Mouse (Mus musculus): Measurements from ENCODE around the gene Dcun1d4. TPM values are rescaled to one million over a fixed set of nuclear protein-coding genes. Genes with fewer than 3 reads are reported as not detected.

Gene Dcun1d4
- total RNA-seq, 1 experiment, result 14.9 TPM

DNA sequence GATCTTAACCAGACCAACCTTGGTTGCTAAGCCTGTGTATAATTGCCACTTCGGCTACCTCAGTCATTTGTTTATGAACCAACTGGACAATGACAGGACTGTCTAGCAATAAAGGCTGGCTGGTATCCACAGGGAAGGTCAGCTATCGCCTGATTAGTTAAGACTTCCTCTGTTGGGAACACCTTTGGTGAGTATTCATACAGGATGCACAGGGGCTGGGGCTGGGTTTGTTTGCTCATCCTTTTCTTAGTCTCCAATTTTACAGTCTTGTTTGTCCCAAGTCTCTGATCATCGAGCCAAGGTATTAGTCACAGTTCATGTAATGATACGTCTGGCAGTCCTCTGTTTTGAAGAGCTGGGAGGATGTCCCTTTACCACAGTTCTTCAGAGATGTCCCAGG lies 86.1 kb downstream of the Dcun1d4 start:
- in situ Hi-C loops (cut with MboI; ENCODE audit: low sequenced_read_pairs in 2 of 2, unreplicated experiment in 2 of 2), result no loop called here
- H3K36me3 ChIP-seq (ENCODE audit: control insufficient read depth, insufficient read depth, low read length, poor library complexity, severe bottlenecking), result no peaks in the 10 kb centered on the region
- no peak for DNase-seq (ENCODE audit: low read depth, low spot score)
- no peak overlapping the region for H3K9ac ChIP-seq (ENCODE audit: insufficient read depth, low read depth, low read length, poor library complexity, severe bottlenecking)
- H3K27ac ChIP-seq (ENCODE audit: insufficient read depth, low read depth, low read length, poor library complexity, severe bottlenecking), result no peak overlapping the region
- no peaks in the 10 kb centered on the region; a peak in 1 of 4 replicates for H3K4me1 ChIP-seq (ENCODE audit: control insufficient read depth in 2 of 2, insufficient read depth in 2 of 2, low read length in 2 of 2, poor library complexity in 1 of 2)
- TF ChIP-seq ZNF384 (IDR thresholded peaks at IDR 0.05; ENCODE audit: low read depth, low read length) (no peak), MAFK (IDR thresholded peaks at IDR 0.05; ENCODE audit: insufficient read depth, low read depth, low read length) (no peak), HCFC1 (IDR thresholded peaks at IDR 0.05; ENCODE audit: borderline replicate concordance, insufficient read depth, low read length) (no peak), ZC3H11A (IDR thresholded peaks at IDR 0.05; ENCODE audit: borderline replicate concordance, low read depth, low read length) (no peak), CHD2 (IDR thresholded peaks at IDR 0.05; ENCODE audit: low read depth, low read length) (no peak)
- no peaks in the 10 kb centered on the region for H3K9me3 ChIP-seq (ENCODE audit: control insufficient read depth, insufficient read depth, low read depth, low read length)
- H3K4me3 ChIP-seq (ENCODE audit: insufficient read depth in 1 of 2, low read depth in 1 of 2, low read length in 2 of 2, poor library complexity in 1 of 2, severe bottlenecking in 1 of 2), result no peak overlapping the region

DNA sequence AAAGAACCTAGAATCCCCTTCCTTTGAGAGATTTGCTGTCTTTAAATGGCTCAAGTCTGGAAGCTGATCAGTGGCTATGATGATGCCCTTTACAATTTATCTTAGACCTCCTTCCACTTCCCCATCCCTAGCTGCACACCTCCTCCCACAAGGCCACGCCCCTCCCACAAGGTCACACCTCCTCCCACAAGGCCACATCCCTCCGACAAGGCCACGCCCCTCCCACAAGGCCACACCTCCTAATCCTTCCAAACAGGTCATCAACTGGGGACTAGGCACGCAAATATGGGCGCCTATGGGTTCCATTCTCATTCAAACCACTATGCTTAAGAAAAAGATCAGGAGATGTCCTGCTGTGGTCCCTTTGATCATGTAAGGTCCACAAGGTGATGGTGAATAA lies 88.4 kb downstream of the Dcun1d4 start:
- no peaks in the 10 kb centered on the region for H3K9me3 ChIP-seq (ENCODE audit: control insufficient read depth, insufficient read depth, low read depth, low read length)
- in situ Hi-C loops (cut with MboI; ENCODE audit: low sequenced_read_pairs in 2 of 2, unreplicated experiment in 2 of 2), result no loop called here
- TF ChIP-seq ZC3H11A (IDR thresholded peaks at IDR 0.05; ENCODE audit: borderline replicate concordance, low read depth, low read length) (no peak), HCFC1 (IDR thresholded peaks at IDR 0.05; ENCODE audit: borderline replicate concordance, insufficient read depth, low read length) (no peak), ZNF384 (IDR thresholded peaks at IDR 0.05; ENCODE audit: low read depth, low read length) (no peak)
- H3K4me3 ChIP-seq (ENCODE audit: insufficient read depth in 1 of 2, low read depth in 1 of 2, low read length in 2 of 2, poor library complexity in 1 of 2, severe bottlenecking in 1 of 2), result no peak overlapping the region
- no peak overlapping the region for H3K9ac ChIP-seq (ENCODE audit: insufficient read depth, low read depth, low read length, poor library complexity, severe bottlenecking)
- peak; percentile 26 for DNase-seq (ENCODE audit: low read depth, low spot score)
- H3K27ac ChIP-seq (ENCODE audit: insufficient read depth, low read depth, low read length, poor library complexity, severe bottlenecking), result no peak overlapping the region
- no peaks in the 10 kb centered on the region for H3K36me3 ChIP-seq (ENCODE audit: control insufficient read depth, insufficient read depth, low read length, poor library complexity, severe bottlenecking)
- no peaks in the 10 kb centered on the region; a peak in 1 of 4 replicates for H3K4me1 ChIP-seq (ENCODE audit: control insufficient read depth in 2 of 2, insufficient read depth in 2 of 2, low read length in 2 of 2, poor library complexity in 1 of 2)

DNA sequence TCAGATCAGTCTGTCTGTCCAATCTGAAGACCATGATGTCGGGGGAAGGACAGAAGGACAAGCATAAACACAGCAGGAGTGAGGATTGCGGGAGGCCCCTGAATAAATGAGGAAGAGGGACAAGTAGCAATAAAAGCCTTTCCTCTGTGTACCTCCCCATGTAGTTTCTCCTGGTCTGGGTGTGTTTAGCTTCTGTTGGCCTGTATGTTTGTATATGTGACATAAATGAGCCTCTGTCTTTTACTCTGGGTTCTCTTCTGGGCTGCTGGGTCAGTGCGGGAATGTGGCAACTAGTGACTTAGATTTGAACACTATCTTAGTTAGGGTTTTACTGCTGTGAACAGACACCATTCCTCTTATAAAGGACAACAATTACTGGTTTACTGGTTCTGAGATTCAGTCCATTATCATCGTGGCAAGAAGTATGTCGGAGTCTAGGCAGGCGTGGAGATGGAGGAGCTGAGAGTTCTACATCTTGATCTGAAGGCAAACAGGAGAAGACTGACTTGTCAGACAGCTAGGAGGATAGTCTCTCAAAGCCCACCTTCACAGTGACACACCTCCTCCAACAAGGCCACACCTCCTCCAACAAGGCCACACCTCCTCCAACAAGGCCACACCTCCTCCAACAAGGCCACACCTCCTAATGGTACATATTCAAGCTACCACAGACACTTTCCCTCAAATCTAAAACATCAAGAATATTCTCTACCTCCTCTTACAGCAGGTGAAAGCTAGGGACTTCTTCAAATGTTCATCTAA lies 90.8 kb downstream of the Dcun1d4 start:
- H3K9ac ChIP-seq (ENCODE audit: insufficient read depth, low read depth, low read length, poor library complexity, severe bottlenecking), result no peak overlapping the region
- DNase-seq (ENCODE audit: low read depth, low spot score), result no peak
- H3K36me3 ChIP-seq (ENCODE audit: control insufficient read depth, insufficient read depth, low read length, poor library complexity, severe bottlenecking), result no peaks in the 10 kb centered on the region
- no peaks in the 10 kb centered on the region; a peak in 1 of 4 replicates for H3K4me1 ChIP-seq (ENCODE audit: control insufficient read depth in 2 of 2, insufficient read depth in 2 of 2, low read length in 2 of 2, poor library complexity in 1 of 2)
- TF ChIP-seq HCFC1 (IDR thresholded peaks at IDR 0.05; ENCODE audit: borderline replicate concordance, insufficient read depth, low read length) (no peak), MAFK (IDR thresholded peaks at IDR 0.05; ENCODE audit: insufficient read depth, low read depth, low read length) (no peak), CHD2 (IDR thresholded peaks at IDR 0.05; ENCODE audit: low read depth, low read length) (no peak), ZNF384 (IDR thresholded peaks at IDR 0.05; ENCODE audit: low read depth, low read length) (no peak), ZC3H11A (IDR thresholded peaks at IDR 0.05; ENCODE audit: borderline replicate concordance, low read depth, low read length) (no peak)
- H3K9me3 ChIP-seq (ENCODE audit: control insufficient read depth, insufficient read depth, low read depth, low read length), result no peaks in the 10 kb centered on the region
- H3K4me3 ChIP-seq (ENCODE audit: insufficient read depth in 1 of 2, low read depth in 1 of 2, low read length in 2 of 2, poor library complexity in 1 of 2, severe bottlenecking in 1 of 2), result no peak overlapping the region
- no peak overlapping the region for H3K27ac ChIP-seq (ENCODE audit: insufficient read depth, low read depth, low read length, poor library complexity, severe bottlenecking)
- in situ Hi-C loops (cut with MboI; ENCODE audit: low sequenced_read_pairs in 2 of 2, unreplicated experiment in 2 of 2), result no loop called here

DNA sequence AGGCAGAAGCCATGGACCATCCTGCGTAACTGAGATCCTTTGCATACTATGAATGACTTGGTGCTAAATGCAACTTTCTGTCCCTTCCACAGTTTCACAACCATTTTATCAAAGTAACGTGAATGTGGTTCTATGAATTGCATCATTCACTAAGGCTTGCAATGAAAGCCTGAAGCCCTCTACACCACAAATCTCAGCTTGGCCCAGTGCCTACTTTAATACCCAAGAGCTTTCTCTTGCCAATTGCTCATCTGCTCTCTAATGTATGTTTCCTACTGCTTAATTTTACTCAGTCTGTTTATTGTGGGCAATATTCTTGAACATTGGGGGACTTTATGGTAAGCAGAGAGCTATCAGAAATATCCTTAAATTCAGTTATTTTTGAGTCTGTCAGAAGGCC lies 92.0 kb downstream of the Dcun1d4 start:
- Histone ChIP-seq H3K4me3 (ENCODE audit: insufficient read depth in 1 of 2, low read depth in 1 of 2, low read length in 2 of 2, poor library complexity in 1 of 2, severe bottlenecking in 1 of 2) (no peak overlapping the region), H3K36me3 (ENCODE audit: control insufficient read depth, insufficient read depth, low read length, poor library complexity, severe bottlenecking) (no peaks in the 10 kb centered on the region), H3K9me3 (ENCODE audit: control insufficient read depth, insufficient read depth, low read depth, low read length) (no peaks in the 10 kb centered on the region), H3K9ac (ENCODE audit: insufficient read depth, low read depth, low read length, poor library complexity, severe bottlenecking) (no peak overlapping the region), H3K4me1 (ENCODE audit: control insufficient read depth in 2 of 2, insufficient read depth in 2 of 2, low read length in 2 of 2, poor library complexity in 1 of 2) (no peaks in the 10 kb centered on the region; a peak in 1 of 4 replicates), H3K27ac (ENCODE audit: insufficient read depth, low read depth, low read length, poor library complexity, severe bottlenecking) (no peak overlapping the region)
- TF ChIP-seq ZC3H11A (IDR thresholded peaks at IDR 0.05; ENCODE audit: borderline replicate concordance, low read depth, low read length), result no peak
- TF ChIP-seq MAFK (IDR thresholded peaks at IDR 0.05; ENCODE audit: insufficient read depth, low read depth, low read length), result no peak
- no peak for TF ChIP-seq ZNF384 (IDR thresholded peaks at IDR 0.05; ENCODE audit: low read depth, low read length)
- no peak for TF ChIP-seq HCFC1 (IDR thresholded peaks at IDR 0.05; ENCODE audit: borderline replicate concordance, insufficient read depth, low read length)
- no peak for TF ChIP-seq CHD2 (IDR thresholded peaks at IDR 0.05; ENCODE audit: low read depth, low read length)
- in situ Hi-C loops (cut with MboI; ENCODE audit: low sequenced_read_pairs in 2 of 2, unreplicated experiment in 2 of 2), result no loop called here
- DNase-seq (ENCODE audit: low read depth, low spot score), result no peak
